Mouse (Mus musculus) mouse trophoblast stem cell (cell line): Measurements from ENCODE around the gene Klf11.
"Not testable (repeated sequence)": the region's sequence is repeated elsewhere in the genome, so short reads cannot be mapped to it uniquely, and the experiment has no call there.

Experiments
- in situ Hi-C, 2 experiments: fragments of 300-500 bp; cut with MseI, MboI; formaldehyde crosslinking; loops; 2 replicates in 1 of 2; 3 replicates in 1 of 2; pipeline ENCODE4 v1.15.1; 2025

The Klf11 gene

DNA sequence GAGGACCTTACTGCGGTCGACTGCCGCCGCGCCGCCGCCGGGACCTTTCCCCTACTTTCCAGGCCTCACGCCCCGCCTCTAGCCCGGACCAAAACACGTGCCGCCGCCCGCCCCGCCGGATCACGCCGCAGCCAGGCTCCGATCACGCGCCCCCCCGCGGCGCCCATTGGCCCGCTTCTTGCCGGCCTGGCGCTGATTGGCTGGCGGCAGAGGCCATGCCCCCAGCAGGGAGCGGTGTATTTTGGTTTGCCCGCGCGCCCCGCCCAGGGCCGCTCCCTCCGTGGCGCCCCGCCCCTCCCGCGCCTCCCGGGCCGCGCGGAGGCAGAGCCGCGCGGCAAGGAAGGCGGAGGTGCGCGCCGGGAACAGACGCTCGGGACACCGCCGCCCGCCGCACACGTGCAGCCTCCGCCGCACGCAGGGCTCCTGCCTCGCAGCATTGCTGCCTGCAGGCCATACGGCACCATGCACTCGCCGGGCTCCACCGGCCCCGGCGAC, at the start of gene Klf11:
Klf11 (plus strand) TSS at position 212 of the 495 bp plus-strand sequence.
- in situ Hi-C loops, result no loop called here

DNA sequence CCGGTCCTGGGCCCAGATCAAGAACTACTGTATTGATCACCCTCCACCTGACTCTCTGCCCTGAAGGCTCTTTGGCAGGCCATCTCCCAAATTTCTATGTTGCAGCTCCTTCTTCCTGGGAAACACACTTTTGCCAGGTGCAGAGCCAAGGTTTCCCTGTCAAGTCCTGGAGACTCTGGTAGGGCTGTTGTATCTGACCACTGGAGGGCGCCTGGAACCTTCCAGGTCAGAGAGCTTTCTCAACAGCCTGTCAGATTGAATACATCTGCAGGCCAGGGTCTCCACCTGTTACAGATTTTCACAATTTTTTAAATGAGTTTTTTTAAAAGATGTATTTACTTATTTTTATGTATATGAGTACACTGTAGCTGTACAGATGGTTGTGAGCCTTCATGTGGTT, 47.8 kb upstream of the Klf11 start:
- in situ Hi-C loops, result loop anchor here in 1 of 2 experiments (5.0 to 10.0 kb wide), 2 partner anchors 94 to 128 kb away; no protein-coding TSS in a partner anchor

DNA sequence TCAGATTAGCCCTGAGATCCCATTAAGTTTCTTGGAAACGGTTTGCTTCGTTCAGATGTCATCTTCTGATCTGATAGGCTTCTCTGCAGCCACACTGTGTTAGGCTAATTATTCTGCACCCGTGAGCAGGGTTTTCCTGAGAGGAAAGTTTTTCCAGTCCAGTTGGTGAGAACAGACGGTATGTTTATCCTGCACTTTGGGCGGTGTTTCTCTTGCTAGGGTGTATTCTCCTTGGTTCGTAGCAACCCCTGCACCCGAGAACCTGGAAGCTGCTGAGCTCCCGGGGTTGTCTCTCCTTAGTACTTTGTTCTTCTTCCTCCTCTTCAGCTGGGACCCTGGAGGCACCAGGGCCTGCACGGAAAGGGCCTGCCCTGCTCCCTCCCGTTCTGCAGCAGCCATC, 44.9 kb upstream of the Klf11 start:
- in situ Hi-C loops, result loop anchor here (5.0 to 10.0 kb wide), 2 partner anchors 76 to 131 kb away; partner anchors contain the start of gene Cys1 (in 1 of the 2)

DNA sequence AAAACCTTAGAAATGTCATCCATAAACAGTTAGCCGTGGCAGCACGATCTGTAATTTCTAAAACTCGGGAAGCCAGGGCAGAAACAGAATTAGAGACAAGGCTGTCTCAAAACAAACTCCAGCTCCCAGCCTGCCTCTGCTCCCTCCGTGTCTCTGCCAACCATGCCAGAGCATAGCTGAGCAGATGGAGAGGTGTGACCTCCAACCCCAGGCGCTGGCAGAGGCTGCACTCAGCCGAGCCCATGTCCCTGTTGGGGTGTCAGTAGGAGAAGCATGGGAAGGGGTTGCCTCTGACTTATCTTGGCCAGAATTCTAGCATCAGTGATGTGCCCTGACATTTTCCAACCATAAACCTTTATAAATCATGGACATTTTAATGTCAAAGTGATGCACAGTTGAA, 38.5 kb upstream of the Klf11 start:
- in situ Hi-C loops, result no loop called here

DNA sequence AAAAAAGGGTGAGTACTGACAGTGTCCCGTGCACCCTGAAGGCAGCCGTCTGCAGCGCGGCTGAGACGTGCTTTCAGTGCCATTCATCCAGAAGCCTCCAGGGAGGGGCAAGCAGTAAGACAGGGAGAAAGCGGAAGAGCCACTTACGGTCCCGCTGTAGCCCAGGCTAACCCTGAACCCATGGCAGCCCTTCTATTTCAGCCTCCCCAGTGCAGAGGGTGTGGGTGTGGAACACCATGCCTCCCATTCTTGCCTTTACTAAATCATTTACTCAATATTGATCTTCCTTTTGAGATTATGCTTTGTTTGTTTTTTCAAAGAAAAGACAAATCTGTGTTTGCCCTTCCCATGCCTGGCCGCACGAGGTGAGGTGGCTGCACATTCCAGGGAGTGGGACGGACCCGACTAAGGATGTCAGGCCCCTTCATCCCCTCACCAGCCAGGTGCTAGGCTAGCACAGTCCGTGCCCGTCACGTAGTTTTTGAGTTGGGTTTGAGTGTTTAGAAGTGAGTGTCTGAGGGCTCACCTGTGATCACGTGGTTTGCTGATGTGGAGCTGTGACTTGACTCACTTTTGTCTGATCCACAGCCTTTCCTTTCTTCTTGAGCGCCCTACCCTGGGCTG, 36.5 kb upstream of the Klf11 start:
- in situ Hi-C loops, result no loop called here

DNA sequence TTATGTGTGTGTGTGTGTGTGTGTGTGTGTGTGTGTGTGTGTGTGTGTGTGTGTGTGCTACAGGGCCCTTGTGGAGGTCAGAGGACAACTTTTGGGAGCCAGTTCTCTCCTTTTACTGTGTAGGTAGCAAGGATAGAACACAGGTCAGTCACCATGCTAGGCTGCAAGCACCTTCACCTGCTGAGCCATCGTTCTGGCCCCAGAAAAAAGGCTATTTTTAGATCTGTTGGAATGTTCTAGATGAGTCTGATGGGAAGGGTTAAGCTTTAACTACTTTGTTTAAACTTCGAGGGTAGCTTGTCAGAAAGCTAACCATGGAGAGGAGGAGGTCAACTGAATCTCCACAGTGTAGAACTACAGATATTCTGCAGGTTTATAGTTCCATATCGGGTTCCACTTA, 35.9 kb upstream of the Klf11 start:
- in situ Hi-C loops, result no loop called here

DNA sequence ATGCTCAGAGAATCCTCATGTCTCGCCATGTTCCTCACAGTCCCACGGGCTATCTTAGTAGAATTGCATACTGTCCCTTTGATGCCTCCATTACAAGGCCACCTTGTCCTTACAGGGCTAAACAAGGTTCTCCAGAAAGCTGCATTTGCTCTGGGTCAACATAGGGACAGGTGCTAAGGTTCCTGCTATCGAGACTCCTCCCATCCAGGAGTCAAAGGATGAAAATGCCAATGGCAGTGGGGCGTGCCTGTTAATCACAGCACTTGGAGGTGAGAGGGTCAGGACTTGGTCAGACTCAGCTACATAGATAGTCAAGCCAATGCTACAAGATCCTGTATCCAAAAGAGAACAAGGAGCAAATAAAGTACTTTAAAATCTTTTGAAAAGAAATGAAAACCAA, 31.6 kb upstream of the Klf11 start:
- in situ Hi-C loops, result no loop called here

DNA sequence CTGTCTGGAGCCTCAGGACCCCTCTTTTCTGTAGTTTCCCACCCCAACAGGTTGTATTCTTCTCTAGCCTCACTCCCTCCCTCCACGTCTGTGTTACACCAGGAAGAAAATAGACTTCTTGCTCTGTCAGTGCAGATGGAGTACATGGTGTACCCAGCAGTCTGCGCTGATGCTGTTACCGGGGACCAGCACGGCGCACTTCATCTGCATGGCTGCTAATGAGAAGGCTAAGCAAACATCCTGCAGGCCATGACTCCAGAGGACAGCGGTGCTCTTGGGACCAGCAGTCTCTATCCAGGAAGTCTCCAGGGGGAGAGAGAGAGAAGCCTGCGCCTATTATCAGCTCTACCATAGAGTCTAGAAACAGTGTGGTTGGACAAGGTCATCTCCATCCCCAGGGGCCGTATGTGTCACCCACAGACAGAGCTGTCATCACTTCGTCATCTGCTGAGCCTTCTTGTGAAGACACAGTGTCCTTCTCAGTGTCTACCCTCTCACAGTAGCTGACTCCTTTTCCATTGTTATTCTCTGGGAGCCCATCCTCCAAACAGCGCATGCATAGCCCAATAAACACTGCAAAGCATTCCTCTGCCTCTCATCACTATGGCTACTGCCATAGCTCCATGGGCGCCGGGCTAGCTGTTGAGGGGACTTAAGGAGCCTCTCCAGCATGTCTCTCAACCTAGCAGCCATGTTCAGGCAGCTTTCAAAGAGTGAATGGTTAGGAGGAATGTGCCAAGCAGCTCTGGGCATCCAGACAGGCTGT, 27.4 kb upstream of the Klf11 start:
- in situ Hi-C loops, result no loop called here

DNA sequence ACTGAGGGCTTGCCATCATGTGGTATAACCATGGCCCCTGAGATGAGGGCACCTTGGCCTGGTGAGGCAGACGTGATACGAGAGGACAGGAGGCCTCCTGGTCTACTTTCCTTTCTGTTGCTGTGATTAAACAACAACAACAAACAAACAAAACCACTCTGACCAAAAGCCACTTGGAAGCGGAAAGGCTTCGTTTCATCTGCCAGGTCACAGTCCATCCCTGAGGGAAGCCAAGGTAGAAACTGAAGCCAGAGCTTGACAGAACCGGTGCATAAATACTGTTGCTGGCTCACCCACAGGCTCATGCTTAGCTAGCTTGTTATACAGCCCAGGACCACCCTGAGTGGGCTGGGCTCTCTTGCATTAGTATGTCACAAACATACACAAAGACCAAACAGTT, 24.7 kb upstream of the Klf11 start:
- in situ Hi-C loops, result no loop called here

DNA sequence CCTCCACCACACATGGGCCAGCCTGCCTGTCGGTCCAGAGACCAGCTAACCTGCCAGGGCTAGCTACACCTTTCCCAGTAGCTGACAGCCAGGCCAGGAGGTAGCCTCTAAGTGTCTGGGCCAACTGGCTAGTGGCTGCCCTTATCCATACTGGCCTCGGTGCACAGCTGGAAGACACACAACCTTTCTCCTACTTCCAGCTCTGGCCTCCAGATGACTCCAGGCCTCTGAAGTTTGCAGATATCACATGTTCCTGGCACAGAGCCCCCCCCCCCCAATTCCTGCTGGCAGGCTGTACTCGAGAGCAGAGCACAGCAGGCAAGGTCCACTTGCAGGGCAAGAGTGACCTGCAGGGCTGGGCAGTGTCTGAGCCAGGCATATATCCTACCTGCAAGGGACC, 23.9 kb upstream of the Klf11 start:
- in situ Hi-C loops, result no loop called here

DNA sequence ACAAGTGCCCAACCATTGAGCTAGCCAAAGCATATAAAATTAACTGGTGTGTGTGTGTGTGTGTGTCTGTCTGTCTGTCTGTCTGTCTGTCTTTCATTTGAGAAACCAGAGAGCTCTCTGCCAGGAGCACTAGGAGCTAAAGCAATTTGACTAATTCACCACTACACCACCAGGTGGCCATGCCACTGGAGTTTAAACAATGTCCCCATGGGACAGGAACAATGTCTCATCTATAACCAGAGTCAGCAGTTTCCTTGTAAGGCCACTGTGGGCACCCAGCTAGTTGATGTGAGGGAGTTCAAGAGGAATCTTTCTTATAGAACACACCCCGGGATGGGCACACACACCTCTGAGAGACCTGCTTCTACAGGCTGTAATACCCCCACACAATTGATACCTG, 20.9 kb upstream of the Klf11 start:
- in situ Hi-C loops, result no loop called here

DNA sequence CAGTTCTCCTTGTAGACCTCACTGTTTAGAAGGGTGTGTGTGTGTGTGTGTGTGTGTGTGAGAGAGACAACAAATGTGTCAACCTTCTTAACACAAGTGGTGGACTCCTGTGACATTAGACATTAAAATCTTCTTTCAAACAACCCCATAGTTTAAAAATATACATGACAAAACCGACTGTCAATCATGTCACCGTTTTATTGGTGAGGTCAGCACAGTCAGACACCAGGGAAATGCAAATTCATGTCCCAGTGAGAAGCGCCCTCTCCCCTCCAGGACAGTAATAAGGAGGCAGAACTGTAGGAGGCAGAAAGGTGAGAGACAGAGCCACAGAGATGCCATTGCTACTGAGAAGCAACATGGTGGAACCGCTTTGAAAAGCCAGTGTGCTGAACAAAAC, 18.7 kb upstream of the Klf11 start:
- in situ Hi-C loops, result no loop called here

DNA sequence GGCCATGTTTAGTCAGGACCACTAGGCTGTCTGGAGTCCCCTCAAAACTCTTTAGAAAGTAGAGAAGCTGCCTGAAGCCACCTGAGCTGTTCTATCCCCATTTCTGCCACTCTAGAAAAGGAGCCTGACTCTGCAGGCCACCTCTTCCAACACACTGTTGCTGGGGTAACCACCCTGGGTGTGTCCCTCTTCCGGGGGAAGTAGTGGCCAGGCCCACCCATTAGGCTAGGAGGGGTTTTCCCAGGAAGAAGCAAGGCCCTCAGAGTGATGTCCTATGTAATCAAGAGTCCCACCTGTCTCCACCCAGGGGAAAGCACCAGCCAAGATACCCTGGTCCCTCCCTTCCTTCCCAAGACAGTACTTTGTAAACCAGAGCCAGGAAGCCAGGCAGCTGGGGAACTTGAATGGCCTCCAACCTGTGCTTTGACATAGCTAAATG, 17.3 kb upstream of the Klf11 start:
- in situ Hi-C loops, result no loop called here

DNA sequence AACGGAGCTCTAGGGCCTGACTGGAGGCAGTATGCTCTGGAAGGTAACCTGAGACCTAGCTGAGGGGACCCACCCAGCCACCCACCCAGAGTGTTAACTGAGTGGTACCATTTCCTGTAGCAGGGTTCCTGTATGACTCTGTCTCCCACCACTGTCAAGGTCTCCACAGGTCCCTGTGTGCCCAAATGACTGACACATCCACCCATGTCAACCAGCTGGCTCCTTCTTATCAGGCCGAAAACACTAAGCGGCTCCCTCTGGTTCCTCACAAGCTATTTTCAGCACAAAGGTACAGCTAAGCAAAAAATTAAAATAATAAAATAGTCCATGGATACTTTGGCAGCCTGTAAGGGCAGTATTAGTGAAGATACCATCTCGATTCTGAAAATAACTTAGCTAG, 16.9 kb upstream of the Klf11 start:
- in situ Hi-C loops, result no loop called here

DNA sequence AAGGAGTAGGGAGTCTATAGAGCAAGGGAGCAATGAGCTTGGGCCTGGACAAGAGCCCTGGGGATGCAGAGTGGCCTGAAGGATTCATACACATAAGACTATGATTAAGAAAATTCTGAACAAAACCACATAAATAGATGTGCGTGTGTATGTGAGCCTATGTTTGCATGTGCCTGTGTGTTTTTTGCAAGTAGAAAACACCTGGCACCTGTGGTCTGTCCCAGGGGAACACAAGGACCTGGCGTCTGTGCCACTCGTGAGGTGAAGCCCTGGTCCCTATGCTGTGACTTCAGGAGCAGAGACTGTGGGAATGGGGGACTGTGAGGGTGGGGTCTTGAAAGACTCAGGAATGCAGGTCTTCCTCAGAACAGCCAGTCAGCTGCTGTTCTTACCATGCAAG, 16.4 kb upstream of the Klf11 start:
- in situ Hi-C loops, result no loop called here

DNA sequence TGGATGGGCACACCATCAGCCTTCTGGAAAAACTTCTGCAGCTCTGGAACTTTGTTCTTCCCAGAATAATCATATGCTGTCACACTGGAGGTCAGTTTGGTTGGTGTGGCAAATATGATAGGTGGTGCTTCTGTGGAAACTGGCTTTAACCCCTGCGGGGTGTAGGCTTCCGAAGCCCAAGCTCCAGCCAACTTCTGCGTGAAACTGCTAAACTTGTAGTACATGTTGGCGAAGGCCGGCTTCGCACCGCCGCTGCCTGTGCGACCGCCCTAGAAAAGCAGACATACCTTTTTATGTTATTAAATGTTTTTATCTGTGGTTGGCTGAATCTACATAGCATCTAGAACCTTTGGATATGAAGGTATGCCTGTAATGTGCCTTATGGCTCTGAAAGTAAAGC, 12.3 kb upstream of the Klf11 start:
- in situ Hi-C loops, result not testable (repeated sequence)

DNA sequence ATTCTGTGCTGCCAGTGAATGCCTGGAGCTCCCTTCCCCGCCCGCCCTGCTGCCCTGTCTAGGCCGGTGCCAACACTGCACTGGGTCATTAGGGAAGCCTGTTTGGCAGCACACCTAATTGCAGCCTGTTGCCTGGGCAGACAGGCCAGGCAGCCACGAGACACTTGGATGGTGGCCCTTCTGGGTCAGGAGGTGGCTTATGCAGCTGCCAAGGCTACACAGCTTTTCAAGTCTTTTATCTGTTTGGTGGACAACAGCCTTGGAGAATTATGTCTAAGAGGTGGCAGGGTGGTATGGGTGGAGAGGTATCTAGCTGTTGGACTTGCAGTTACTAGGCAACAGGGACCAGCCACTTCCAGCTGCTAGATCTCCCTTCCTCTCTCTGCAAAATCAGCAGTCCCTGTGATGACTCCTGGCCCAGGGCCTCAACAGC, 8.7 kb upstream of the Klf11 start:
- in situ Hi-C loops, result no loop called here

DNA sequence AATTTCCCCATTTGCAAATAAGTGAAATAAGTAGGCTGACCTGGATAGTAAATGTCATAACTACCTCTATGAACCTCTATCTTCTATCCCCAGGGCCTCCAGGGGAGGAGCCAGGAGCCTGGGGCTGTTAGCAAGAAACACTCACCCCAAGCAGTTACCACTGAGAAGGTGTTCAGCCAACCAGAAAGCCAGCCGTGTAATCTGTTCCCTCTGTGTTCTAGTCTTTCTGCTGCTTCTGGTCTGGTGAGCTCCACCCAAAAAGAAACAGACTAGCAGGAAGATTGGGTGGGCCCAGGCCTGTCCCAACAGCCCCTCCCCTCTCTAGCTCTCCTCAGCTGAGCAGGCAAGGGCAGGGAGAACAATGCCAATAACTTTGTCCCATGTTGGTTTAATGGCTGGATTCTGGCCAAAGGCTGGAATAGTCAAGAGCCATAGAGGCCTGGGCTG, 6.9 kb upstream of the Klf11 start:
- in situ Hi-C loops, result no loop called here

DNA sequence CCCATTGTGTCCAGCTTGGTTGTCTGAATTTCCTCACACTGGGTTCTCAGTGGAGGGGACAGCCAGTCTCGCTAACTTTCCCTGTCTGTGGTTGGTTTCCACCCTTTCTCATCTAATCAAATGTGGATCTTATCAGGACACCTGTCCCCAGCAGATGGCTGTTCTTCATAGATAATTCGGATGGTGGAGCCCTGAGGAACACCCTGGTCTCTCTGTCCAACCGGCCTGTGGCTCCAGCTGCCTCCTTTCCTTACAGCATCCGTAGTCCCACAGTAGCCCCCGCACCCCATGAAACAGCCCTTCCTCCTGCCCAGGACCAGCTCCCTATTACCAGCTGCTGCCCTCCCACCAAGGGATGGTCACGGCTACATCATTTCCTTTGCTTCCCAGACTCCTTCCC, 5.2 kb upstream of the Klf11 start:
- in situ Hi-C loops, result no loop called here

DNA sequence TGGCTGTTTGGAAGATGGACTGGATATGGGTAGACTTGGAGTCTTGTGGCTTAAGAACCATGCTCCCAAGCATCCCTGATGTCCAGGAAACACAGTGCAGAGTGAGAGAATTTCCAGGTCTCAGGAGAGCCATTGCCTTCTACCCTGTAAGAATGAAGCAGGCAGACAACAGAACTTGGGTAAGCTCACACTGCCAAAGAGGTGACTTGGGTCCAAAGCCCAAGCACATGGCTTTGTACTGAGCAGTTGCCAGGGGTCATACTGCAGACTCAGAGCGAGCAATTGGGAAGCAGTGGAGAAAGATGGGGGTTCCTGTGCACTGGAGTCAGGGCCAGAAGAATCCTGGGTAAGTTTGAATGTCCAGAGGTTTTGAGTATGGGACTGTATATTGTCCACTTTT, 3.0 kb upstream of the Klf11 start:
- in situ Hi-C loops, result no loop called here

DNA sequence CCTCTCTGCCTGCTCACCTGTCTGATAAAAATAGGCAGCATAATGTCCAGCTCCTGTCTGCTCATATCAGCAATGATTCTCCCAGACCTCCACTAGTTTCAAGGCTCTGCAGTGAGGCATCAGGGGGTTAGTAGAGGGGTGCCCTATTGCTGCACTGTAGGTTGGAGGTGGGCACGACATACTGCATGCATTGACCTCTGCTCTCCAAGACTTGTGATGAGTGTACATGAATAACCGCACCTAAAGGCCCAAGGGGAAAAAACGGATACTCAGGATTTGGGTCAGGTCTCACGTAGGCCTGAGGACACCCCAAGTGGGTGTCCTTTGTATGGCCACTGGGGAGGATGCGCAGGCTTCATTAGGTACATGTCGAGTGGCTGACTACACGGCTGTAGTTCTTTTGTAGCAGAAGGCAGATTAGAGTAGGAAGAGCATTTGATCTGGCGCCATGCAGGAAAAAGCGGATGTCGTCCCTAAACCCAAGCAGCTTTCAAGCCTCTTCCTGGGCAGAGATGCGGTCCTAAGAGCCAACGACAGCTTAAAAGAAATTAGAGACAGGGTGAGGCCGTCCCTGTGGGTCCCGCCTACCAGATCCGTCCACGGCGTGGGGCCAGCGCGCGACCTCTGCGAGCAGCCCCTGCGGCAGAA, 535 bp upstream of the Klf11 start:
- in situ Hi-C loops, result no loop called here

DNA sequence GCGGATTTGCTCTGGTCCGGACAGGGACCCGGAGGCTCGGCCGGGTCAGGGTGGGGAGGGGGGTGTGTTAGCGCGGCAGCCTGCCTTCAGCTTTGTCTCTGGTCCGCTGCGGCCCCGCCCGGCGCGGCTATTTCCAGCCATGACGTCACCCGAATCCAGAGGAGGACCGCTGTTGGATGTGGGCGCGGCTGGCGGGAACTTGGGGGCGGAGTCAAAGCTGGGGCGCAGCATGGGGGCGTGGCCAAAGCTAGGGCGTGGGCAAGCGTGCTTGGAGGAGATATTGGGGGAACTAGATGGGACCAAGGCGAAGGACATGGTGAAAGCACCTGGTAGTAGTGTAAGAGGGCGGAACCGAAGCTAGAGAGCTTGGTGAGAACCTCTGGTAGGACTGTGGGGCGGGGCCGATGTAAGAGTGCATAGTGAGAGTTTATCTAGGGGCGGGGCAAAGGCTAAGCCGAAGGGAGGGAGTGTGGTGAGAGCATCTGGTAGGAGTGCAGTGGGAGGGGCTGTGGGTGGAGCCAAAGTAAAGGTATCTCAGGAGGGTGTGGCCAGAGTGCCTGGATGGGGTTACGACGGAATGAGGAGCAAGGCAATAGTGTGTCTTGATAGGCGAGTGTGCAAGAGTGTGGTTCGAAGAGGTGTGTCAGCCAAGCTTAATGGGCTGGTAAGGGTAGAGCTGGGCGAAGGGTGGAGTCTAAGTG, 718 bp downstream of the Klf11 start:
- in situ Hi-C loops, result no loop called here
